Mouse (Mus musculus) stomach, embryonic 14.5 days (tissue): ENCODE data around the gene Slc8a1. TPM values are rescaled to one million over a fixed set of nuclear protein-coding genes. Genes with fewer than 3 reads are reported as not detected.
A peak's percentile ranks its signal among the peaks of the same experiment; 100 is the strongest.

Source experiments
- ATAC-seq: fragments of 200-750 bp; cut with Nextera tagmentation; 2 replicates; pipeline ENCODE4 v1.8.0; 2017; ENCODE audit warnings: low read depth, moderate TSS enrichment; ENCODE audit not compliant: insufficient number of reproducible peaks, insufficient read depth, low FRiP score
- H3K27ac ChIP-seq: fragments of 300-500 bp; sonication (generic); 2 replicates; pipeline ENCODE4 v1.5.1; 2014; ENCODE audit warnings: mild to moderate bottlenecking, low read length, moderate library complexity, mixed read lengths
- H3K27me3 ChIP-seq: fragments of 300-500 bp; sonication (generic); 2 replicates; pipeline ENCODE4 v1.6.1; 2014; ENCODE audit warnings: low read length, control low read depth, mixed read lengths; ENCODE audit not compliant: control insufficient read depth, insufficient read depth
- H3K36me3 ChIP-seq: fragments of 300-500 bp; sonication (generic); 2 replicates; pipeline ENCODE4 v1.6.1; 2014; ENCODE audit warnings: mild to moderate bottlenecking, control low read depth, low read length, moderate library complexity, mixed read lengths; ENCODE audit not compliant: control insufficient read depth, insufficient read depth
- H3K4me1 ChIP-seq: fragments of 300-500 bp; sonication (generic); 2 replicates; pipeline ENCODE4 v1.6.1; 2014; ENCODE audit warnings: low read length, control low read depth, mixed read lengths; ENCODE audit not compliant: control insufficient read depth, insufficient read depth
- H3K4me2 ChIP-seq: fragments of 300-500 bp; sonication (generic); replicated peaks from 2 replicates; pipeline ENCODE4 v1.6.1; 2014; ENCODE audit warnings: low read depth, low read length, control low read depth
- H3K4me3 ChIP-seq: fragments of 300-500 bp; sonication (generic); 2 replicates; pipeline ENCODE4 v1.5.1; 2014; ENCODE audit warnings: low read depth, low read length, control low read depth
- H3K9ac ChIP-seq: fragments of 300-500 bp; sonication (generic); replicated peaks from 2 replicates; pipeline ENCODE4 v1.6.1; 2014; ENCODE audit warnings: low read depth, mild to moderate bottlenecking, control low read depth, low read length, moderate library complexity, mixed read lengths
- H3K9me3 ChIP-seq: fragments of 300-500 bp; sonication (generic); 2 replicates; pipeline ENCODE4 v1.6.1; 2016; ENCODE audit warnings: low read depth, low read length, control low read depth; ENCODE audit not compliant: control insufficient read depth
- WGBS: fragments of 180-500 bp; shearing (Covaris S2); extraction: QIAGEN DNeasy Blood & Tissue Kit; methylation state at CpG from one replicate; pipeline ENCODE4 v1.1.7; 2014; 5-methylcytosine and 5-hydroxymethylcytosine counted together
- polyA plus RNA-seq: library from polyadenylated mRNA; unstranded; fragments of >200 nt; fragmentation: Nextera tagmentation; extraction: Ambion mirVana; gene quantifications from 2 replicates; pipeline ENCODE4 v1.2.1, GENCODE M21; 2014

Gene Slc8a1
- polyA plus RNA-seq, 1 experiment from 2014 or later, result 24.5 TPM

- Histone ChIP-seq H3K9me3 (no peaks in the 10 kb centered on the region), H3K4me3 (no peak overlapping the region), H3K9ac (no peak overlapping the region), H3K27me3 (no peaks in the 10 kb centered on the region), H3K4me1 (no peaks in the 10 kb centered on the region), H3K4me2 (no peak overlapping the region), H3K36me3 (no peaks in the 10 kb centered on the region), H3K27ac (no peak overlapping the region)
- ATAC-seq, result no peak
- WGBS, result 71% methylated on average over 2 of the region's 2 CpGs
Observed at GRCm38 (mm10) chr17:81402636-81403035, 335.5 kb downstream of the Slc8a1 start.

- no peaks in the 10 kb centered on the region for H3K36me3 ChIP-seq
- no peaks in the 10 kb centered on the region for H3K27me3 ChIP-seq
- 57% methylated on average over 5 of the region's 5 CpGs for WGBS
- H3K27ac ChIP-seq, result no peak overlapping the region
- H3K4me3 ChIP-seq, result no peak overlapping the region
- no peak overlapping the region for H3K4me2 ChIP-seq
- H3K9me3 ChIP-seq, result no peaks in the 10 kb centered on the region
- no peak overlapping the region for H3K9ac ChIP-seq
- ATAC-seq, result no peak
- no peaks in the 10 kb centered on the region for H3K4me1 ChIP-seq
Observed at GRCm38 (mm10) chr17:81400377-81400776, 337.8 kb downstream of the Slc8a1 start.

GRCm38 (mm10) chr17:81397434-81397833 lies 340.7 kb downstream of the Slc8a1 start:
- no peaks in the 10 kb centered on the region for H3K27me3 ChIP-seq
- H3K27ac ChIP-seq, result no peak overlapping the region
- H3K4me2 ChIP-seq, result no peak overlapping the region
- H3K36me3 ChIP-seq, result no peaks in the 10 kb centered on the region
- H3K4me1 ChIP-seq, result no peaks in the 10 kb centered on the region
- no peak overlapping the region for H3K4me3 ChIP-seq
- H3K9me3 ChIP-seq, result no peaks in the 10 kb centered on the region
- no peak overlapping the region for H3K9ac ChIP-seq
- no peak for ATAC-seq
- WGBS, result 76% methylated on average over 1 of the region's 1 CpGs

- Histone ChIP-seq H3K9ac (no peak overlapping the region), H3K4me3 (no peak overlapping the region), H3K9me3 (no peaks in the 10 kb centered on the region), H3K27ac (no peak overlapping the region), H3K27me3 (no peaks in the 10 kb centered on the region), H3K4me1 (no peaks in the 10 kb centered on the region), H3K36me3 (no peaks in the 10 kb centered on the region), H3K4me2 (no peak overlapping the region)
- no peak for ATAC-seq
- 33% methylated on average over 2 of the region's 2 CpGs for WGBS
Observed at GRCm38 (mm10) chr17:81394124-81394523, 344.1 kb downstream of the Slc8a1 start.

GRCm38 (mm10) chr17:81393040-81393439 lies 345.1 kb downstream of the Slc8a1 start:
- Histone ChIP-seq H3K4me1 (no peaks in the 10 kb centered on the region), H3K27ac (peak overlapping the region; percentile 11; the same call in 1 of the 2 replicates), H3K27me3 (no peaks in the 10 kb centered on the region), H3K9ac (no peak overlapping the region), H3K9me3 (no peaks in the 10 kb centered on the region), H3K4me3 (no peak overlapping the region), H3K36me3 (no peaks in the 10 kb centered on the region), H3K4me2 (no peak overlapping the region)
- 0 out of 2 replicates have a peak, but pooled peaks have one; percentile 14 for ATAC-seq
- WGBS, result 46% methylated on average over 4 of the region's 4 CpGs

- Histone ChIP-seq H3K27me3 (no peaks in the 10 kb centered on the region), H3K9ac (no peak overlapping the region), H3K4me2 (no peak overlapping the region), H3K4me1 (no peaks in the 10 kb centered on the region), H3K27ac (peak overlapping the region; percentile 30; the same call in 1 of the 2 replicates), H3K4me3 (no peak overlapping the region), H3K36me3 (no peaks in the 10 kb centered on the region), H3K9me3 (no peaks in the 10 kb centered on the region)
- 67% methylated on average over 7 of the region's 7 CpGs for WGBS
- ATAC-seq, result no peak
Observed at GRCm38 (mm10) chr17:81391478-81391877, 346.7 kb downstream of the Slc8a1 start.

- no peaks in the 10 kb centered on the region for H3K4me1 ChIP-seq
- H3K4me3 ChIP-seq, result no peak overlapping the region
- no peak overlapping the region for H3K9ac ChIP-seq
- no peak overlapping the region for H3K4me2 ChIP-seq
- H3K27me3 ChIP-seq, result no peaks in the 10 kb centered on the region
- H3K9me3 ChIP-seq, result no peaks in the 10 kb centered on the region
- WGBS, result 84% methylated on average over 3 of the region's 3 CpGs
- ATAC-seq, result no peak
- no peak overlapping the region for H3K27ac ChIP-seq
- H3K36me3 ChIP-seq, result no peaks in the 10 kb centered on the region
Observed at GRCm38 (mm10) chr17:81390790-81391189, 347.4 kb downstream of the Slc8a1 start.

GRCm38 (mm10) chr17:81386118-81386517 lies 352.1 kb downstream of the Slc8a1 start:
- Histone ChIP-seq H3K9me3 (no peaks in the 10 kb centered on the region), H3K27me3 (no peaks in the 10 kb centered on the region), H3K4me1 (no peaks in the 10 kb centered on the region), H3K36me3 (no peaks in the 10 kb centered on the region), H3K4me2 (no peak overlapping the region), H3K4me3 (no peak overlapping the region), H3K27ac (no peak overlapping the region), H3K9ac (no peak overlapping the region)
- WGBS, result 83% methylated on average over 2 of the region's 2 CpGs
- ATAC-seq, result no peak

- H3K4me2 ChIP-seq, result no peak overlapping the region
- ATAC-seq, result no peak
- H3K4me3 ChIP-seq, result no peak overlapping the region
- no peaks in the 10 kb centered on the region for H3K27me3 ChIP-seq
- no peaks in the 10 kb centered on the region for H3K36me3 ChIP-seq
- no peak overlapping the region for H3K27ac ChIP-seq
- 88% methylated on average over 5 of the region's 5 CpGs for WGBS
- H3K9ac ChIP-seq, result no peak overlapping the region
- H3K9me3 ChIP-seq, result no peaks in the 10 kb centered on the region
- H3K4me1 ChIP-seq, result no peaks in the 10 kb centered on the region
Observed at GRCm38 (mm10) chr17:81385476-81385875, 352.7 kb downstream of the Slc8a1 start.
